Mouse (Mus musculus): ENCODE measurements around the gene Pla2g12a.

Pla2g12a gene

GRCm38 (mm10) chr3:129901271-129901809, 22.9 kb downstream of the Pla2g12a start, which contains the start of gene Casp6:
Gene Casp6 (plus strand): TSS chr3:129901425.
- peak; percentile 85 to 89 for DNase-seq

GRCm38 (mm10) chr3:129903369-129903768, 25.0 kb downstream of the Pla2g12a start:
- DNase-seq, result no peak

GRCm38 (mm10) chr3:129903866-129904265, 25.5 kb downstream of the Pla2g12a start:
- DNase-seq, result no peak

- DNase-seq, result no peak
Observed at GRCm38 (mm10) chr3:129904381-129905132, 26.2 kb downstream of the Pla2g12a start.

- no peak for DNase-seq
Observed at GRCm38 (mm10) chr3:129912025-129912424, 33.6 kb downstream of the Pla2g12a start.

- no peak for DNase-seq
Observed at GRCm38 (mm10) chr3:129913241-129913640, 34.8 kb downstream of the Pla2g12a start.

GRCm38 (mm10) chr3:129917424-129917823, 39.0 kb downstream of the Pla2g12a start:
- no peak for DNase-seq

GRCm38 (mm10) chr3:129918434-129918833, 40.0 kb downstream of the Pla2g12a start:
- peak; percentile 60 to 71 for DNase-seq

- no peak for DNase-seq
Observed at GRCm38 (mm10) chr3:129923581-129923980, 45.2 kb downstream of the Pla2g12a start.

- DNase-seq, result no peak
Observed at GRCm38 (mm10) chr3:129925861-129926260, 47.5 kb downstream of the Pla2g12a start.

GRCm38 (mm10) chr3:129930213-129930778, 51.9 kb downstream of the Pla2g12a start:
- DNase-seq, result no peak

- DNase-seq, result no peak
Observed at GRCm38 (mm10) chr3:129932443-129932842, 54.0 kb downstream of the Pla2g12a start.

- DNase-seq, result peak; percentile 15 to 34
Observed at GRCm38 (mm10) chr3:129936561-129936960, 58.2 kb downstream of the Pla2g12a start.

GRCm38 (mm10) chr3:129937848-129938247, 59.4 kb downstream of the Pla2g12a start:
- DNase-seq, result peak; percentile 36 to 44

GRCm38 (mm10) chr3:129939058-129939457, 60.7 kb downstream of the Pla2g12a start:
- no peak for DNase-seq

GRCm38 (mm10) chr3:129940780-129941179, 62.4 kb downstream of the Pla2g12a start:
- DNase-seq, result no peak

GRCm38 (mm10) chr3:129941291-129941690, 62.9 kb downstream of the Pla2g12a start:
- DNase-seq, result no peak

GRCm38 (mm10) chr3:129943813-129944212, 65.4 kb downstream of the Pla2g12a start:
- peak in 1 of 2 experiments; percentile 28 for DNase-seq
